Mouse (Mus musculus) monocyte, adult 59 days (primary cell): ENCODE measurements around the gene Trip10. TPM values are rescaled to one million over a fixed set of nuclear protein-coding genes. Genes with fewer than 3 reads are reported as not detected.

ENCODE experiments used
- total RNA-seq, 2 experiments: library from RNA; stranded (reverse); gene quantifications; one replicate each; pipeline ENCODE4 v1.2.4; 2023

Trip10 gene
- total RNA-seq = 10 to 100 TPM; 13.1 to 15.9 TPM

DNA sequence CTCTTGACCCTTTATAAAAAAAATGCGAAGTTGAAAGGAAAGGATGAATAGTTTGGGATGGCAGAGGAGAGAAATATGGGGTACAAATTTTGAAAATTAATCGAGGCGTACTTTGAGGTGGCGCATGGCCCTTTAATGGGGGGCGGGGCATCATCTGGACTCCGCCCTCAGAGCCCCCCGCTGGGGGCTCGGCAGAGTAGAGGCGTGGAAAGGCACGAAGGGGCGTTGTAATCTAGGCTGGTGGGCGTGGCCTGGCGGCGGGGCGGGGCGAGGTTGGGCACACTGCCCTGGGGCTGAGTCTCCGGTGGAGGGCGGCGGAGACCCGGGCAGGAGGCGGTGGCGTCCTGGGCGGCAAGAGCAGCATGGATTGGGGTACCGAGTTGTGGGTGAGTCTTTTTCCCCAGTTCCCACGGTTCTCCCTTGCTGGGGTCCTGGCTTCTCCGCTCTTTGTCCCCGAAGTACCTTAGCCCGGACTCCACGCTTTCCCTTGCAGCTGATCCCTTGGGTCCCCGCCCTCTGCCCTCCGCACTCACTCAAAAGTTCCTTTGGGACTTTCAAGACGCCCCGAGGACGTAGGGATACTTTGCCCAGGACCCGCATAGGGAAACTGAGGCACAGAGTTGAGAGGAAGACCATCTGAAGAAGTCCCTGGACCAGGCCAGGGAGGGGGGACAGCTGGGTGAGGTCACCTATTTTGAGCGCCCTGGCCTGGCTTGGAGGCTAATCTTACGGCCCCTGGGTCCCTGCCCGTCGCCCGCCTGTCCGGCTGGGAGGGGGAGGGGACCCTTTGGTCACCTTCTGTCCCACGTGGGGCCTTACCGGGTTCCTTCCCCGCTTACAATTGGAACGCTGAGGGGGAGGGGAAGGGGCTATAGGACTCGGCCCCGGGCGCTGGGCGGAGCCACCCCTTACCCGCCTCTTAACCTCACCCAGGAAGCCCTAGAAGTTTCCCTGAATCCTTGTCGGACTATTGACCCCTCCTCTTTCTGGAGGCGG is at the start of gene Trip10:
Trip10 (plus strand) TSS at position 270 of the 996 bp plus-strand sequence.

DNA sequence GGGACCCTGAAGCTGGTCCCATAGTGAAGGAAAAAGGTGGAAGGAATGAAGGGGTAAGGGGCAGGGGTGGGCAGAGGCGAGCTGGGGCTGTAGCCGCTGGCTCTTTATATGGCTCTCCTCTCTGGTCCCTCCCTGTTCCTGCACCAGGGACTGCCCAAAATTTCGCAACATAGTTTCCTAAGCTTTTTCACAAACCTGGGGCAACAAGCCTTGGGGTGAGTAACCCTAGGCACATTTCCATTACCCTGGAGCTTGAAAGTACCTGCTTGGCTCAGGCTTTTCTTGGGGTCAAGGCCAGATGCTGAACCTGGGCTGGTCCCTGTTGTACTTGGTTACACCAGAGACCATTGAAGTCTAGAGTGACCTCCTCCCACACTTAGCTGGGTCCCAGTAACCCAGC is 21.2 kb upstream of the Trip10 start, which contains the start of gene C3:
C3 (minus strand) TSS at position 123 of the 400 bp plus-strand sequence.

DNA sequence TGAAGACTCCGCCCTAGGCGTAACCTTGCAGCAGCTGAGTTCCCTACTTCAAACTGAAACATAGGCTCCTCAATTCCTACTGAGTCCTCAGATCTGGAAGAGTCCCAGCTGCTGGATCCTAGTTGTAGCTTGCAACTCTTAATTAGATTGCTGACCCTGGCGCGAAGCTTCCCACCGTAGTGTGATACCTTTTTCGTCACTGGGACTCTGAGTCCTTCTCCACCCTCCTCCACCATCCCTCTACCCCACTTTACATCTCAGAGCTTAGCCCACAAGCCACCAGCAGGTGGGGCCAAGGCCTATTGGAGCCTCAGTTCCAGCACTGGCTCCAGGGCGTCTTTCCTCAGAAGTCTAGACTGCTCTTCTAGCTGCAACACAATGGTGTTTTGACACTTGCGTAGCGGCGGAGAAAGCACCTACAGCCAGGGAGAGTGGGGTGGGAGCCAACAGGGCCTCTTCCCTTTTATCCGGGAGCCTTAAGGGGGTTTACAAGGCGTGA is 1.0 kb upstream of the Trip10 start, which contains the start of gene Gpr108:
Gpr108 (minus strand) TSS at position 246 of the 499 bp plus-strand sequence.

DNA sequence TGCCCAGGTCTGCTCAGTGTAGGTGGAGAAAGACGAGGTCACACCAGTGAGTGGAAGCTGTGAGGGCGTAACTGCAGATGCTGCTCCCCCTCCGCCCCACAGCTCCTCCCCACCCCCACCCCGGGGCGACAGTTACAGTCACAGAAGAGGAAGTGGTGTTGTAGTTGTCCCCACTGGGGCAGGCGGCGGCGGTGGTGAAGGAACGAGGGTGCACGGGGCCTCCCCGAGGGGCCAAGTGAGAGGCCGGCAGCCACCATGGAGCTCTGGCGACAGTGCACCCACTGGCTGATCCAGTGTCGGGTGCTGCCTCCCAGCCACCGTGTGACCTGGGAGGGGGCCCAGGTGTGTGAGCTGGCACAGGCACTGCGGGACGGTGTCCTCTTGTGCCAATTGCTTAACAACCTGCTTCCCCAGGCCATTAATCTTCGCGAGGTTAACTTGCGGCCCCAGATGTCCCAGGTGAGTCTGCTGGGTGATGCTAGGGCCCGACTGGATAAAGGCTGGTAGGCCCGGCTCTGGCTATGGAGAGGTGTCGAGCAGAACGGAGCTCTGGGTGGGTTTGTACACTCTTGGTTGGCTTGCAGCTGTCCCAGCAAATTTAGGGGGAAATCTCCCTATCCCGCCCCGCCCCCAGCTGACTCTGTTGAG is 29.8 kb downstream of the Trip10 start, which contains the start of gene Vav1:
Vav1 (plus strand) TSS at position 158 of the 648 bp plus-strand sequence.

Other genes starting within 250 kb of the Trip10 start
- 1 to 10 TPM in 1 of 2 experiments, not detected in 1; 1.6 TPM for gene Pspn, start 249.4 kb upstream of the Trip10 start, total RNA-seq
- 10 to 100 TPM; 46.9 to 54.3 TPM for gene Gtf2f1, start 238.2 kb upstream of the Trip10 start, total RNA-seq
- gene Gm17949, start 238.0 kb upstream of the Trip10 start, total RNA-seq = not detected
- 100 to 1,000 TPM in 1 of 2 experiments, 10 to 100 TPM in 1; 98.9 to 101 TPM for gene Khsrp, start 217.9 kb upstream of the Trip10 start, total RNA-seq
- not detected for gene Slc25a41, start 207.8 kb upstream of the Trip10 start, total RNA-seq
- gene Crb3, start 190.3 kb upstream of the Trip10 start, total RNA-seq = not detected
- 1 to 10 TPM; 4.1 to 5.2 TPM for gene Slc25a23, start 189.6 kb upstream of the Trip10 start, total RNA-seq
- gene Dennd1c, start 170.9 kb upstream of the Trip10 start, total RNA-seq = 100 to 1,000 TPM; 114 to 120 TPM
- not detected for gene Tubb4a, start 161.7 kb upstream of the Trip10 start, total RNA-seq
- 10 to 100 TPM; 15.9 to 16.5 TPM for gene Tnfsf9, start 144.1 kb upstream of the Trip10 start, total RNA-seq
- gene Cd70, start 99.7 kb upstream of the Trip10 start, total RNA-seq = not detected
- gene Tnfsf14, start 55.3 kb upstream of the Trip10 start, total RNA-seq = 1 to 10 TPM; 7.6 to 8.0 TPM
- gene C3, start 21.3 kb upstream of the Trip10 start, total RNA-seq = 100 to 1,000 TPM; 192 to 277 TPM
- 10 to 100 TPM; 68.4 to 72.0 TPM for gene Gpr108, start 1.0 kb upstream of the Trip10 start, total RNA-seq
- gene Vav1, start 29.6 kb downstream of the Trip10 start, total RNA-seq = 100 to 1,000 TPM; 176 to 191 TPM
- 100 to 1,000 TPM; 189 to 204 TPM for gene Adgre1, start 109.2 kb downstream of the Trip10 start, total RNA-seq